Mouse (Mus musculus): ENCODE measurements around the gene Olfr1357. TPM values are rescaled to one million over a fixed set of nuclear protein-coding genes. Genes with fewer than 3 reads are reported as not detected.
"Not testable (repeated sequence)": the region's sequence is repeated elsewhere in the genome, so short reads cannot be mapped to it uniquely, and the experiment has no call there.

The Olfr1357 gene
- not detected for polyA plus RNA-seq (2017; shearing (Covaris generic))

GRCm38 (mm10) chr10:78617974-78618373, at the start of gene Olfr1357:
Gene Olfr1357, minus strand, starts transcription at chr10:78618074.
- ATAC-seq: no peak

- not testable (repeated sequence) for ATAC-seq
Observed at GRCm38 (mm10) chr10:78666696-78667095, 48.8 kb upstream of the Olfr1357 start.

DNA sequence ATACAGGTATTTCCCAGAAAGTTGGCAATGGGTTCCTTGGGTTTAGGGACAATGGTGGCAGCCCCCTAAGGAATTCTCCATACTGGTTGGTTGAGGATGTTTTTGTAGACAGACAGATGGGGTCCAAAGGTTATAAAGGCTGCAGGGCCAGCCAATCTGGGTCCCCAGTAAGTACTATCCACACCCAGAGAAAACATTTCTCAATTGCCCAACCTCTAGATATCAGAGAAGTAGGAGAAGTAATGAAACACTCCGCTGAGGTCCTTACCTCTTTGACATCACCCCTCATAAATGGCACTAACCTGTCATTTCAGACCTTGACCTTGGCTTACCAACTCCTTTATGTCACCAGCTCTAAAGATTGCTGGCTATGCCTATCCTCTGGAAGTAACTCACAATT, 46.7 kb upstream of the Olfr1357 start:
- ATAC-seq: no peak

DNA sequence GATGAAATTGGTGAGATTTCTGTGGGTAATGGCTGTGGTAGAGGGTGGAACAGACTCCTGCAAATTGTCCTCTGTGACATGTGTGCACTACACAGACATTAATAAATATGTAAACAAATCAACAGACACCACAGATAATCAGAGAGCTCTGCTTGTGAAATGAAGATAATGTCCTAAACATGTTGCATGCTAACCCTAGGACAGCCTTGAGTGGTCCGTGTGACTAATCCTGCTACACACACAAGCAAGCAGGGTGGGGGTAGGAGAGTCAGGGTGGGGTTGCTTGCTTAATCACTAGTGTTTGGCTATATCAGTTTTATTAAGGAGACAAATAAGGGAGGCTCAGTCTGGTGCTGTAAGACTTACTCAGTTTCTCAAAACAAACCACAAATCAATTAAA, 43.3 kb upstream of the Olfr1357 start:
- ATAC-seq: no peak

- ATAC-seq: no peak
Observed at GRCm38 (mm10) chr10:78632311-78632710, 14.4 kb upstream of the Olfr1357 start.

DNA sequence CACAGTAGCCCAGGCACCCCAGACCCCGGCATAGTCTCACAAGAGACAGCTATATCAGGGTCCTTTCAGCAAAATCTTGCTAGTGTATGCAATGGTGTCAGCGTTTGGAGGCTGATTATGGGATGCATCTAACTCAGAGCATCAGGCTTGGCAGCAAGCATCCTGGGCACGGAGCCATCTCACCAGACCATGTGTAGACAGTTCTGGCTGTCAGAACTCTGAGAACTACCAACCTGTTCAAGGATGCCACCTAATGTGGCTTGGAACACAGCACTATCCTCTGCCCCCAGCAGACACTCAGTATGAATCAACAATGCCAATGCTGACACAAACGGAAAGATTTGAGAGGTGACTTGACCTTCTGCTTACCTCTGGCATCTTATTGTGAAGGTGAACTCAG, 12.3 kb upstream of the Olfr1357 start:
- ATAC-seq: no peak

GRCm38 (mm10) chr10:78623143-78623542, 5.3 kb upstream of the Olfr1357 start:
- ATAC-seq: not testable (repeated sequence)

DNA sequence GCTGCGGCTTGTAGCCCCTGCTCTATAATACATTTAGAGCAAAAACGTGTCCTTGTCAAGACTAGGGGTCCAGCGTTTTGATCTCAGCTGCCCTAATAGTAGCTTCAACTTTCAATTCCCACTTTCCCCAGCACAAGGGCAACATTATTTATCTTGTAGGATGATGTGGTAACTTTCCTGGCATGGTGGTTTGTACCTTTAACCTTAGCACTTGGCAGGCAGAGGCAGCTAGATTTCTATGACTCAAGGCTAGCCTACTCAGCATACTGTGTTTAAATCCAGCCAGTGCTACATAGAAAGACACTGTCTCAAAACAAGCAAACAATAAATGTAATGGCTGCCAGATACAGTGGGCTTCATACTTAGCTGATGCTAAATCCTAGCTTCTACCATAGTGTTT, 10.3 kb downstream of the Olfr1357 start:
- ATAC-seq: no peak

DNA sequence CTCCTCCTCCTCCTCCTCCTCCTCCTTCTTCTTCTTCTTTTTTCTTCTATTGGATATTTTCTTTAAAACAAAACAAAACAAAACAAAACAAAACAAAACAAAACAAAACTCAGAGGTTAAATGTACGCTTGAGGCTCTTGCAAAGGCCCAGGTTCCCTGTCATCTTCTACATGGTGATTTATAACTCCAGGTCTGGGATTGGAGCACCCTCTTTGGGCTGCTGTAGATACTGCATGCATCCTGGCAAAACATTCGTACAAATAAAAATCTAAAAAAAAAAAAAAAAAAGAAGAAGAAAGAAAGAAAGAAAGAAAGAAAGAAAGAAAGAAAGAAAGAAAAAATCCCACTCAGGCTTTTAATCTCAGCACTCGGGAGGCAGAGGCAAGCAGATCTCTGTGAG, 12.8 kb downstream of the Olfr1357 start:
- ATAC-seq: peak; percentile 89

- no peak for ATAC-seq
Observed at GRCm38 (mm10) chr10:78599865-78600264, 18.0 kb downstream of the Olfr1357 start.

- ATAC-seq: peak; percentile 81
Observed at GRCm38 (mm10) chr10:78594566-78594965, 23.3 kb downstream of the Olfr1357 start.

GRCm38 (mm10) chr10:78594157-78594556, 23.7 kb downstream of the Olfr1357 start:
- ATAC-seq: peak; percentile 31

- ATAC-seq: no peak
Observed at GRCm38 (mm10) chr10:78593736-78594135, 24.1 kb downstream of the Olfr1357 start.

GRCm38 (mm10) chr10:78592856-78593379, 25.0 kb downstream of the Olfr1357 start:
- ATAC-seq: no peak

DNA sequence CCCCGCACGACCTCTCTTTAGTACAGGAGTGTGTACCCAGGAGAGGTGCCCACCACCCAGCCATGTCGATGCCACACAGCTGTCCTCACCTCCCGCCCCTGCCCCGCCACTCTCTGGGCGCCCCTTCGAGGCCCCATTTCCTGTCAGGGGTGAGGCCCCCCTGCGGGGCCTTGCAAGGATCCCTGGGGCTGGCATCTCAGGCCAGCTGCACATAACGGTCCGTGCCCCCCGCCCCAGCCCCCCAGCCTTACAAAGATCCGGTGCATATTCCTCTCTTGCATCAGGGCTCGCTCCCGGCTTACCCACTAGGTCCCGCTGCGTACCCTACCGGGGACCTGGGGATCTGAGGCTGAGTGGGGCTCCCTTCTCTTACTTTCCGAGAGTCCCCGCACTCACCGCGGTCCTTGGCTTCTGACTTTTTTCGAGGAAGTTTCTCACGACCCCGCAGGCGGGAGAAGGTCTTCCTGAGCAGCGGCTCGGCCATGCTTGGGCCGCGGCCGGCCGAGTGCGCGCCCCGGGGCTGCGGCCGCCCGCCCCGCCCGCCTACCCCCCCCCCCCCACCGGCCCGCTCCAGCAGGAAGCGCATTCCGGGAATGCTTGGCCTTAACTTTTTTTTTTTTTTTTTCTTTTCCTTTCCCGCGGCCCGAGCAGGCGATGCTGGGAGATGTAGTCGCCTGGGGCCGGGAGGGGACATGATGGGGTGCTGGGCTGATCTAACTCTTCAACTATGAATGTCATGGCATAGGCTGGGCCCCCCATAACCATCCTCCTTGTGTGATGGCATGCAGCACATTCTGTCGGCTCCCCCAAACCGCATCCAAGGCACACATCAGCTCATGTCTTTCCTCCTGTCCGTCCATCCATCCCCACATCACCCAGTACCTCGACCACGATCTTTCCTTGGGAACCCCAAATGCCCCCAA, 26.2 kb downstream of the Olfr1357 start, which contains the start of gene Syde1:
TSS of gene Syde1 (minus strand) at position 559 of the 923 bp plus-strand sequence.
- peak; percentile 30 for ATAC-seq

- no peak for ATAC-seq
Observed at GRCm38 (mm10) chr10:78590744-78591143, 27.1 kb downstream of the Olfr1357 start.

DNA sequence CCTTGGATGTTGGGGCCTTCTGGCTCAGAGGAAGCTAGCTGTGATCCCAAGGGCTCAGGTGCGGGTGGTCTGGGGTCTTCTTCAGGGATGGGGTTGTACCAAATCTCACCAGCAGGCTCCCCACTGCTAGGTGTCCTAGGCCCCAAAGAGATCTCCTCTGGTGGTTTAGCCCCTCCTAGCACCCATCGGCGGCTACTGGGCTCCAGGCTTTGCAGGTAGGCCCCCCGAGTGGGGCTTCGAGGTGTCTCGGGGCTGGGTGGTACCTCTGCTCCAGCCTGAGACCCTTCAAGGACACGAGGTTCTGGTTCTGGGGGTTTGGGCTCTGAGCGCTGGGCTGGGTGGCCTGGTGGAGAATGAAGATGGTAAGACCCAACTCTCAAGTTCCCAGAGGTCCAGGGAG, 28.0 kb downstream of the Olfr1357 start:
- no peak for ATAC-seq

- ATAC-seq: no peak
Observed at GRCm38 (mm10) chr10:78589291-78589690, 28.6 kb downstream of the Olfr1357 start.

DNA sequence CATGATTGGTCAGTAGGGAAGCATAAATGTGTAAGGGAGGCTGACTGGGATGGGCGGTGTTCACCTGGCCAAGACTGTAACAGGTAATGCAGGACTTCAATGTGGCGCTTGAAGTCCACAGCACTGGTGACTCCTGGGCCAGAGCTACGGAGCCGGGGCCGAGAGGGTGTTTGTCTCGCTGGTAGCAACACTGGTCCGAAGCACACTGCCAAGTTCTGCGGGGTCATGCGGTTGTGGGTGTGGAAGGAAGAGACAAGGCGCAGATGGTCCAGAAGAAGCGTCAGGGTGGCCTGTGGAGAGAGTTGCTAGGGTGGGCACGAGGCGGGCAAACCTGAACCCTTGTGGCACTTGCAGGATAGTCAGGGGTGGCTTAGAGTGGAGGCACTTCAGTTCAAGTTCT, 31.8 kb downstream of the Olfr1357 start:
- no peak for ATAC-seq

DNA sequence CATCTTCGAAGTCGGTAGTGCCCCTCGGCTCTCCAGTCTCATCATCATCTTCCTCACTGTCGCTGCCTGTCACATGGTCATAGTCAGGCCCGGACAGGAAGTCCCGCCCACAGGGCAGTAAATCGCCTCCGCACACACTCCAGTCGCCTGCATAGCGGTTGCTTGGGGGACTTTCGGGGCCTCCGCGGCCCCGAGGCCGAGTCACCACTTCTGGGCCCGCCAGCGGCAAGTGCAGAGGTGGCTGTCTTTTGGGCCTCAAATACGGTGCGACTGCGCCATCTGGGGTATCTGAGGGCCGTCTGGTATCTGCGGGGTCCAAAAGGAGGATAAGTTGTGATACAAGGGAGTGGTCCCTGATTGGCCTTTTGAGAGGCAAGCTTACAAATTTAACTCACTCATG, 32.3 kb downstream of the Olfr1357 start:
- no peak for ATAC-seq

DNA sequence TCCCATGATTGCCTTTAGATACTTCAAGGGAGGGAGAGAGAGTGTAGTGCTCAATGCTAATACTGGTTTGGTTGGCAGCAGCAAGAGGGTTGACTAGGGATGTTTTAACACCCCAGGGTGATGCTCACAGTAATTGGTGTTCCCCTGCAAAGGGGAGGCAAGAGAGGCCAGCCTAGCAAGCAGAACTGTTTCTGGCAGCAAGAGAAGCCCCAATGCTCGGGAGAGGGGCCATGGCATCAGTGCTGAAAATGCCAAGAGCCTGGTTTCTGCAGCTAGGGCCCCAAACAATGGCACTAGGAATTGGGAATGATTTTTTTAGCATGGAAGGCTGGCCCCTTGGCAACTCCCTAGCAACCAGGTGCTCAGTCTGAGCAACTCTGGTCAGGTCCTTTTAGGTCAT, 32.9 kb downstream of the Olfr1357 start:
- no peak for ATAC-seq

DNA sequence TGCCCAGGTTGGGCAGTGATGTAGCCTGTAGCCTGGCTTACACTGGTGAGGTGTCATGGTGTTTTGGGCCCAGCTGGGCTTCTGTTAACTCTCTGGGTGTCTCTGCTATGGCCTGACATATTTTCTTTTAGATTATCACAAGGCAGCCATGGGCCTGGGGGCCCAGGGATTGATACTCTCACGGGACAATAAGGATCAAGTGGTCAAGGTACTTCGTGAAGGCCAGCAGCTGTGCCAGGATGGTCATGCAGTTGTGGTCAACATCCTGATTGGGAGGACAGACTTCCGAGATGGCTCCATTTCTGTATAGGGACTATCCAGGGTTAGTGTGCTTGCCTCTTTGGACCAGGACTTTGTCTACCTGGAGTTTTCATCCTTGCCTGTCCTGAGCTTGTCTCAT, 33.9 kb downstream of the Olfr1357 start:
- ATAC-seq: no peak

DNA sequence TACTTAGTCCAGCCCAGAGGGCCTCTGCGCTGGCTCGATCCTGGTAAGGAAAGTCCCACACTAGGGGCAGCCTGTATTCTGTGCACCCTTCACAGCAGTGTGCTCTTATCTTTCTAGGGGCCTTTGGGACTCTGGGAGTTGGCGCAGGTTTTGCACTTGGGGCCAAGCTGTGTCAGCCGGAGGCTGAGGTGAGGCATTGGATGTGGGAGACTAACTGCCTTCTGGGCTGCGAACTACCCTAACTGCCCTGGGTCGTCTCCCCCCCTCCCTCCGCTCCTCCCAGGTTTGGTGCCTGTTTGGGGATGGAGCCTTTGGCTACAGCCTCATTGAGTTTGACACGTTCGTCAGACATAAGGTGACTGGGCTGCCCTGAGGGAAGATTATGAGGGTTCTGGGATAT, 34.5 kb downstream of the Olfr1357 start:
- ATAC-seq: no peak

GRCm38 (mm10) chr10:78581121-78581520, 36.8 kb downstream of the Olfr1357 start:
- ATAC-seq: no peak
